Mouse (Mus musculus) kidney, adult 2 months (tissue): ENCODE results near the gene Tjap1.

ENCODE experiments used
- CTCF ChIP-seq: fragments of 200-500 bp; conservative IDR thresholded peaks from 2 replicates; pipeline ENCODE4 v1.5.1; 2011; ENCODE audit warnings: low read depth, mild to moderate bottlenecking, control low read depth, low read length, moderate library complexity, mixed read lengths; ENCODE audit not compliant: insufficient read depth, insufficient read length
- POLR2A ChIP-seq: fragments of 200-500 bp; IDR thresholded peaks from one replicate; pipeline ENCODE4 v1.6.1; 2011; ENCODE audit warnings: low read depth, low read length, control low read depth

GRCm38 (mm10) chr17:46253452-46254084 lies 29.3 kb downstream of the Tjap1 start, which contains the start of gene Lrrc73:
- no peak for TF ChIP-seq CTCF
- no peak for TF ChIP-seq POLR2A
